Mouse (Mus musculus): ENCODE results near the gene Klra17. TPM values are rescaled to one million over a fixed set of nuclear protein-coding genes. Genes with fewer than 3 reads are reported as not detected.

Klra17 gene
- polyA plus RNA-seq, 1 experiment from 2014 or later = not detected

Other genes starting within 250 kb of the Klra17 start
- not detected in 2 replicates for gene Klrc3, start 233.3 kb downstream of the Klra17 start, polyA plus RNA-seq (2014; fragmentation: Nextera tagmentation; extraction: Ambion mirVana)
- gene Klrc2, start 216.0 kb downstream of the Klra17 start, polyA plus RNA-seq (2014; fragmentation: Nextera tagmentation; extraction: Ambion mirVana) = not detected in 2 replicates
- not detected in 2 replicates for gene Klrc1, start 197.7 kb downstream of the Klra17 start, polyA plus RNA-seq (2014; fragmentation: Nextera tagmentation; extraction: Ambion mirVana)
- gene Klri1, start 159.5 kb downstream of the Klra17 start, polyA plus RNA-seq (2014; fragmentation: Nextera tagmentation; extraction: Ambion mirVana) = not detected in 2 replicates
- not detected in 2 replicates for gene Klri2, start 136.2 kb downstream of the Klra17 start, polyA plus RNA-seq (2014; fragmentation: Nextera tagmentation; extraction: Ambion mirVana)
- gene Gm156, start 92.4 kb downstream of the Klra17 start, polyA plus RNA-seq (2014; fragmentation: Nextera tagmentation; extraction: Ambion mirVana) = not detected in 2 replicates
- gene Gm17631, start 14.0 kb downstream of the Klra17 start, polyA plus RNA-seq (2014; fragmentation: Nextera tagmentation; extraction: Ambion mirVana) = not detected in 2 replicates
- not detected in 2 replicates for gene Klra5, start 41.0 kb upstream of the Klra17 start, polyA plus RNA-seq (2014; fragmentation: Nextera tagmentation; extraction: Ambion mirVana)
- gene Klra6, start 150.3 kb upstream of the Klra17 start, polyA plus RNA-seq (2014; fragmentation: Nextera tagmentation; extraction: Ambion mirVana) = not detected in 2 replicates
- gene Klra4, start 190.6 kb upstream of the Klra17 start, polyA plus RNA-seq (2014; fragmentation: Nextera tagmentation; extraction: Ambion mirVana) = not detected in 2 replicates